Mouse (Mus musculus) hindbrain, embryonic 13.5 days (tissue): ENCODE results near the gene B3gnt2. TPM values are rescaled to one million over a fixed set of nuclear protein-coding genes. Genes with fewer than 3 reads are reported as not detected.

Experiments
- ATAC-seq: fragments of 200-750 bp; cut with Nextera tagmentation; 2 replicates; pipeline ENCODE4 v1.8.0; 2017; ENCODE audit warnings: moderate TSS enrichment; ENCODE audit not compliant: low FRiP score
- H3K27ac ChIP-seq: fragments of 300-500 bp; sonication (generic); 2 replicates; pipeline ENCODE4 v1.5.1; 2015; ENCODE audit warnings: inconsistent platforms, mild to moderate bottlenecking, moderate library complexity
- H3K27me3 ChIP-seq: fragments of 300-500 bp; sonication (generic); 2 replicates; pipeline ENCODE4 v1.6.1; 2015; ENCODE audit warnings: mild to moderate bottlenecking, inconsistent platforms
- H3K36me3 ChIP-seq: fragments of 300-500 bp; sonication (generic); 2 replicates; pipeline ENCODE4 v1.6.1; 2015; ENCODE audit warnings: mild to moderate bottlenecking, inconsistent platforms
- H3K4me1 ChIP-seq: fragments of 300-500 bp; sonication (generic); replicated peaks from 2 replicates; pipeline ENCODE4 v1.6.1; 2015; ENCODE audit warnings: inconsistent platforms
- H3K4me2 ChIP-seq: fragments of 300-500 bp; sonication (generic); 2 replicates; pipeline ENCODE4 v1.6.1; 2015; ENCODE audit warnings: inconsistent platforms, mild to moderate bottlenecking, moderate library complexity
- H3K4me3 ChIP-seq: fragments of 300-500 bp; sonication (generic); 2 replicates; pipeline ENCODE4 v1.5.1; 2015; ENCODE audit warnings: mild to moderate bottlenecking, inconsistent platforms
- H3K9ac ChIP-seq: fragments of 300-500 bp; sonication (generic); 2 replicates; pipeline ENCODE4 v1.6.1; 2015; ENCODE audit warnings: mild to moderate bottlenecking, inconsistent platforms
- H3K9me3 ChIP-seq: fragments of 300-500 bp; sonication (generic); 2 replicates; pipeline ENCODE4 v1.6.1; 2016; ENCODE audit warnings: inconsistent platforms
- WGBS: fragments of 180-500 bp; shearing (Covaris S2); methylation state at CpG from one replicate; pipeline ENCODE4 v1.1.7; 2015; 5-methylcytosine and 5-hydroxymethylcytosine counted together
- polyA plus RNA-seq: library from polyadenylated mRNA; unstranded; fragments of >200 nt; fragmentation: Nextera tagmentation; extraction: Ambion mirVana; gene quantifications from 2 replicates; pipeline ENCODE4 v1.2.1, GENCODE M21; 2015

Gene B3gnt2
- polyA plus RNA-seq, 1 experiment from 2014 or later = 1.5 TPM

DNA sequence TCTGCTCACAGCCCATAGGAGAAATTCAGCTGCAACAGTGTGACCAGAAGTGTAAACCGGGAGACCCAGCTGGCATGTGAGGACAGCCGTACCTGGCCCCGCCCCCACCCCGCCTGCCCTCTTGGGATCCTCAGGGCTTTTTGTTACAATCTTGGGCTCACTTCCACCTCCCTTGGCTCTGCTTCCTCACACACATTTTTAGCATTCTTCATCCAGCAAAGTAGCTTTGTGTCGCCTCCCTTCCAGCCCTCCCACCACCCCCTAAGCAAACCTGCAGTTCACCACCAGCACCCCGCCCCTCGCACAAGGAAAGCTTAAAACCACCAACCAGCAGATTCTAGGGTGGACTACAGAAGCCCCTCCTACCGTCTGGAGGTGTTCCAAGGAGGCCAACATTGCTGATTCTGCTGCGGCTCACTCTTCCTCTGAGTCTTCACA, 60.8 kb downstream of the B3gnt2 start:
- Histone ChIP-seq H3K27ac (no peak overlapping the region), H3K4me1 (peaks cover 7% of the 10 kb centered on the region), H3K4me3 (no peak overlapping the region), H3K9me3 (no peaks in the 10 kb centered on the region), H3K4me2 (no peak overlapping the region), H3K9ac (no peak overlapping the region), H3K36me3 (no peaks in the 10 kb centered on the region), H3K27me3 (no peaks in the 10 kb centered on the region)
- WGBS = 34% methylated on average over 9 of the region's 9 CpGs
- ATAC-seq = no peak

DNA sequence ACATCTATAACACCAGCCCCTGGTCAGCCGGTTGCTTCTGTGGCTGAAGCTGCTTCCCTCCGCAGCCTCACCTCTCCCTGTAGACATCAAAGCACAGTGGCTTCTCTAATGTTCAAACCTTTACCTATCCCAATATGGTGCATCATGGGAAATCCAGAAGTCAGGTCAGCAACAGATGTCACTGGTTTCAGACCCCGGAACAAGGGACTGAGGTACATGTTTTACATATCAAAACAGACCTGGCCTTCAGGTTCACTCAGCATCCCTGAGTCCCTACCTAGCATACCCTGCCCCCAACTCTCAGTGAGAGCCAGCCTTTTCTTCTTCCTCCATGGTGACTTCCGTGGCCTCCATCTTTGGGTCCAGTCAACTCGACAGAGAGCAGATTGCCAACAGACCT, 61.8 kb downstream of the B3gnt2 start:
- no peak overlapping the region for H3K4me2 ChIP-seq
- WGBS = 68% methylated on average over 5 of the region's 5 CpGs
- ATAC-seq = no peak
- no peaks in the 10 kb centered on the region for H3K36me3 ChIP-seq
- peaks cover 7% of the 10 kb centered on the region for H3K4me1 ChIP-seq
- H3K27me3 ChIP-seq = no peaks in the 10 kb centered on the region
- H3K4me3 ChIP-seq = no peak overlapping the region
- no peaks in the 10 kb centered on the region for H3K9me3 ChIP-seq
- no peak overlapping the region for H3K9ac ChIP-seq
- H3K27ac ChIP-seq = no peak overlapping the region

DNA sequence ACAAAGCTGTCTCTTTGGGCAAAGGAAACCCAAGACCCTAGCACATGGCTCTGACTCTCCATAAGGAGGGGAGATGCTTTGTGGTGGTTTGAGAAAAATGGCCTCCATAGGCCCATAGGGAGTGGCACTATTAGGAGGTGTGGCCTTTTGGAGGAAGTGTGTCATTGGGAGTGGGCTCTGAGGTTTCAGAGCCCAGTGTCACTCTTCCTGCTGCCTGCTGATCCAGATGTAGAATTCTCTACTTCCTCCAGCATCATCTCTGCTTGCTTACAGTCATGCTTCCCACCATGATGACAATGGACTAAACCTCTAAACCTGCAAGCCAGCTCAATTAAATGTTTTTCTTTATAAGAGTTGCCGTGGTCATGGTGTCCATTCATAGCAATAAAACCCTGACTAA, 66.0 kb downstream of the B3gnt2 start:
- Histone ChIP-seq H3K27me3 (no peaks in the 10 kb centered on the region), H3K9ac (no peak overlapping the region), H3K36me3 (no peaks in the 10 kb centered on the region), H3K27ac (no peak overlapping the region), H3K9me3 (no peaks in the 10 kb centered on the region; the same call in 1 of the 2 replicates), H3K4me2 (no peak overlapping the region), H3K4me3 (no peak overlapping the region), H3K4me1 (peaks cover 3% of the 10 kb centered on the region)
- WGBS = 89% methylated on average over 1 of the region's 1 CpGs
- ATAC-seq = no peak

DNA sequence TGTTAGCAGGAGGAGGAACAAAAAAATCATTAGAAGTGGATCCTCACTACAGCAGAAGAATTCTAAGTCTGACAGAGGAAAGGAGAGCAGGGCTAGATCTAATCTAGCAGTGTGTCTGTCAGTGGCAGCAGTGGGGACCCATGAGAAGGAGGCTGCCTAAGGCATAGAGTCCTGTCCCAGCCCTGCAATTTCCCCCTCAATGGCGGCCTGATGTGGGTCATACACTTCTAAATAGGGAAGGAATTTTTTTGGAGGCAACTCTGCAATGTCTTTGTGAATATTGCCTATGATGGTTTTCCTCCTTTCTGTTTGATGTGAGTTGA, 66.9 kb downstream of the B3gnt2 start:
- H3K36me3 ChIP-seq = no peaks in the 10 kb centered on the region
- no peaks in the 10 kb centered on the region for H3K27me3 ChIP-seq
- H3K9ac ChIP-seq = no peak overlapping the region
- H3K4me3 ChIP-seq = no peak overlapping the region
- H3K9me3 ChIP-seq = no peaks in the 10 kb centered on the region; the same call in 1 of the 2 replicates
- ATAC-seq = no peak
- 93% methylated on average over 1 of the region's 1 CpGs for WGBS
- no peaks in the 10 kb centered on the region for H3K4me1 ChIP-seq
- no peak overlapping the region for H3K4me2 ChIP-seq
- no peak overlapping the region for H3K27ac ChIP-seq

DNA sequence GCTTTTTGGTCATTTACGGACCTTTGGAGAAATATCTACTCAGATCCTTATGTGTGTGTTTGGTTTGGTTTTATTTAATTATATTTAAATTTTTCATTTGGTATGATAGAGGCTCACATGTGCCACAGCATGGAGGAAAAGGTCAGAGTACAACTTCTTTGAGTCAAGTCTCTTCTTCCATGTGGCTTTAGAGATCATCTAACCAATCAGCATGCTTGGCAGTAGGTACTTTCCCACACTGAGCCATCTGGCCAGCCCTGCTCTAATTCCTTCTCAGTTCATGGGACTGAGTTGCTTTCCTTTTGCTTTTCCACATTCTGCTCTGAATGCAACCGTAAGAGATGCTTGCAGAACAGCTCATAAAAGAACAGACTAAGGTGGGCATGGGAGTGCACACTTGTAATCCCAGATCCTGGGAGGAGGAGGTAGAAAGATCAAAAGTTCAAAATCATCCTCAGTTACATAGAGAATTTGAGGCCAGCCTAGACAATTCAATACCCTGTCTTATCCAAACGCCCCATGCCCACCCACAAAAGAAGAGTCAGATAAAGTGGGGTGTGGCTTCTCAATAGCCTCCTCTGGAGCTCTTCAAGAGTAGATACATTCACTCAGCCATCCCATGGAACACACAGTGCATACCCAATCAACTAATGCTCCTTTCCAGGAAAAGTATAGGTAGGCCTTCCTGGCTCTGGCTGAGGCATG, 67.4 kb downstream of the B3gnt2 start:
- no peak overlapping the region for H3K9ac ChIP-seq
- no peak for ATAC-seq
- no peak overlapping the region for H3K4me3 ChIP-seq
- H3K27me3 ChIP-seq = no peaks in the 10 kb centered on the region
- no peak overlapping the region for H3K4me2 ChIP-seq
- no peaks in the 10 kb centered on the region for H3K4me1 ChIP-seq
- WGBS = 84% methylated on average over 3 of the region's 3 CpGs
- no peak overlapping the region for H3K27ac ChIP-seq
- no peaks in the 10 kb centered on the region for H3K36me3 ChIP-seq
- no peaks in the 10 kb centered on the region; the same call in 1 of the 2 replicates for H3K9me3 ChIP-seq

DNA sequence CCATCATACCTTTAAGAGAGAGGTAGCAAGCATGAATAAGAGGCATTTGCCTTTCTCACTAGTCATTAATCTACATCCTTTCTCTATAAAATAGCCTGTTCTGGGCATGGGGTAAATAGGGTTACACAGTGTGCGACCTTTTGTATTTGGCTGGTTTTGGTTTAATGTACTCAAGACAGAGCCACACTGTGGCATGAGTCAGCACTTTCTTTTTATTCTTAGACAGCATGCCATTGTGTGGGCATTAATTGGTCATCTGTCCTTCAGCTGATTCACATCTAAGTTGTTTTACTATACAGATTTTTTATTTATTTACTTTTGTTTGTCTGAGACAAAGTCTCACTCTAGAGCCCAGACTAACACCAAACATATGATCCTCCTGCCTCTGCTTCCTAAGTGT, 68.6 kb downstream of the B3gnt2 start:
- no peak overlapping the region for H3K27ac ChIP-seq
- H3K4me2 ChIP-seq = no peak overlapping the region
- no peak for ATAC-seq
- no peak overlapping the region for H3K4me3 ChIP-seq
- H3K27me3 ChIP-seq = no peaks in the 10 kb centered on the region
- no peaks in the 10 kb centered on the region for H3K36me3 ChIP-seq
- no peaks in the 10 kb centered on the region for H3K4me1 ChIP-seq
- H3K9ac ChIP-seq = no peak overlapping the region
- H3K9me3 ChIP-seq = no peaks in the 10 kb centered on the region; the same call in 1 of the 2 replicates
- WGBS = 95% methylated on average over 1 of the region's 1 CpGs

DNA sequence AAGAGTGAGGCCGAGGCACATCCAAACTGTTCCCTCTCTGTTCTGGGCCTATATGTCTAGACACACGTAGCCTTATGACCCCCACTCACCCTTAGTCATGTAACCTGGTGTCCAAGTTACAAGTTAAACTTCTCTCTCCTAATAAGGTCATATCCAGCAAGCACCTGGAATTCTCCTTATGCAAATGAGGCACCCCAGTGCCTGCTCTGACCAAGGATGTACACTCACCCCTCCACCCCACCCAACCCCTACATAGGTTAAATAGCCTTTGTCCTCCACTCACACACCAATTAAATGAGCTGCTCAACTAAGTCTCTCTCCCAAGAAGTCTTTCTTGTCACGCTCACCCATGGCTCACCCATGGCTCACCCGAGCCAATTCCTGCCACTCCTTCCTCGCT, 69.0 kb downstream of the B3gnt2 start:
- Histone ChIP-seq H3K27ac (no peak overlapping the region), H3K36me3 (no peaks in the 10 kb centered on the region), H3K4me3 (no peak overlapping the region), H3K27me3 (no peaks in the 10 kb centered on the region), H3K4me1 (no peaks in the 10 kb centered on the region), H3K9ac (no peak overlapping the region), H3K4me2 (no peak overlapping the region), H3K9me3 (no peaks in the 10 kb centered on the region; the same call in 1 of the 2 replicates)
- WGBS = 87% methylated on average over 5 of the region's 5 CpGs
- no peak for ATAC-seq

DNA sequence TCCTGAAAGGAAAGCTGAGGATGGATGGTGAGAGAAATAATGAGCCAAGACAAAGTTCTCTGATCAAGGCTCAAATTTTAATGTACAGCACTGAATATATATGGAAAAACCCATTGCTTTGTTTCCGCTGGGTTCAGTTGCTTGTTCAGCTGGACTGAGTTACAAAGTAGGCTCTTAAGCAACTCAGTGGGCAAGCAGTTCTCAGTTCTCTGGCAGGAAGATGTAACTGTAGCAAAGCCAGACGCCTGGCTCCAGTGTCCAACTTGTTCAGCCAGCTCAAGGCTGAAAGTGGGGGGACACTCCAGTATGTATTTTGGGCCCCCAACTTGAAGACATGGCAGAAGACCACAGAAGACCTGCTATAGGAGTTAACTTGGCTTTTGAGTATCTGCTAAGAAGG, 72.9 kb downstream of the B3gnt2 start:
- H3K4me2 ChIP-seq = no peak overlapping the region
- 86% methylated on average over 2 of the region's 2 CpGs for WGBS
- no peak overlapping the region for H3K4me3 ChIP-seq

DNA sequence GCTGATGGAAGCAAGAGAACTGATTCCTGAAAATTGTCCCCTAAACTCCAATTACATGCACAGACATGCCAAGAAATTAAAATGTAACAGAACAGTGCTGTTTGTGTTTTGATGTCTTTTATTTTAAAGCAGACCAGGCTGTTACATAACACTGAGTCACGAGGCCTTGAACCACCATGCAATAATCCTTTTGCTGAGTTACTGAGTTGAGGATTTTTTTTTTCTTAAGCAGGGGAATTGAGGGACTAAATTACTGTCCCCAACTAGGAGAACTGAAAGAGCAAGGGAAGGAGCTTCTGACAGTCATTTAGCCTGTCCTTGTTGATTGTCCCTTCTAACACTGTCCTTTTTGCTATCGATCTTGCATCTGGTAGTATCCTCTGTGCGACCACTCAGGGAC, 76.3 kb downstream of the B3gnt2 start:
- Histone ChIP-seq H3K4me2 (no peak overlapping the region), H3K36me3 (no peaks in the 10 kb centered on the region), H3K27ac (no peak overlapping the region), H3K9ac (no peak overlapping the region), H3K9me3 (no peaks in the 10 kb centered on the region), H3K4me1 (no peaks in the 10 kb centered on the region), H3K27me3 (no peaks in the 10 kb centered on the region), H3K4me3 (no peak overlapping the region)
- ATAC-seq = no peak
- WGBS = 95% methylated on average over 3 of the region's 3 CpGs

More for the DNA sequence above, 72.9 kb downstream of the B3gnt2 start:
- Histone ChIP-seq H3K36me3 (no peaks in the 10 kb centered on the region), H3K27me3 (no peaks in the 10 kb centered on the region), H3K9me3 (no peaks in the 10 kb centered on the region; the same call in 1 of the 2 replicates), H3K27ac (no peak overlapping the region), H3K4me1 (no peaks in the 10 kb centered on the region), H3K9ac (no peak overlapping the region)
- no peak for ATAC-seq

DNA sequence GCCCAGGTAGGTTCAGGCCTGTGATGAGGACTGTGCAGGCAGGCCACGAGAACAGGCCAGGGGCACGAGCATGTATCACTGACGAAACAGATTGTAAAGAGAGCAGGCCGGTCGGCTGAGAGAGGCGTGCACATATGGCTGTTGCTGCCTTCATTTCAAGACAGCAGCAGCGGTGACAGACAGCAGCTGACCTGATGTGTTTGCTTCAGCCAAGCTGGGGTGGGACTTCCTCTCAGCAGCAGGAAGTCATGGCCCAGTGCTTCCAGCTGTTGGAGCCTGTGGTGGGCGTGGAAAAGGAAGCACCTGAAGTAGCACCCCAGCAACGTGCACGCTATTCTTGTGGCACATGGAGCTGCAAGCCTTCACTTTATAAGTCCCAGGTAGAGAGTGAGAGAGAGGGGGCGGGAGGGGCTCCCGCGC, 78.0 kb downstream of the B3gnt2 start:
- WGBS = 77% methylated on average over 13 of the region's 13 CpGs

DNA sequence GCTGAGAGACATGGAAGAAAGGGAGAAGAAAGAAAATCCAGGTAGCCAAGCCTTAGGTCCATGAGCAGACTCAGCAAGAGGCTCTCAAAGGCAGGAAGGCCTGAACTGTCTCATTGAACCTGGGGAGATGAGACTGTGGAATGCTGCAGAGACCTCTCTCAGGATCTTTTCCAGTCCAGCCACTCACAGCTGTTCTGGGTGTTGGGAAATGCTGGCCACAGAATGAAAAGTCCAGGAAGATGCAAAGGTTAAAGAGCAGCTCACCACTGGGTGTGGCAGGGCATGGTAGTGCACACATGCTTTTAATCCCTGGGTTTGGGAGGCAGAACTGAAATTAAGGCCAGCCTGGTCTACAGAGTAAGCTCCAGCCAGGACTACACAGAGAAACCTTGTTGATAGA, 79.6 kb downstream of the B3gnt2 start:
- no peak overlapping the region for H3K27ac ChIP-seq
- H3K9me3 ChIP-seq = no peaks in the 10 kb centered on the region
- no peak overlapping the region for H3K4me2 ChIP-seq
- no peaks in the 10 kb centered on the region for H3K4me1 ChIP-seq
- no peaks in the 10 kb centered on the region for H3K27me3 ChIP-seq
- H3K9ac ChIP-seq = no peak overlapping the region
- H3K36me3 ChIP-seq = no peaks in the 10 kb centered on the region
- H3K4me3 ChIP-seq = no peak overlapping the region
- no peak for ATAC-seq

More for the DNA sequence above, 78.0 kb downstream of the B3gnt2 start:
- no peaks in the 10 kb centered on the region for H3K27me3 ChIP-seq
- no peak overlapping the region for H3K27ac ChIP-seq
- H3K4me3 ChIP-seq = no peak overlapping the region
- no peak for ATAC-seq
- H3K36me3 ChIP-seq = no peaks in the 10 kb centered on the region
- H3K4me2 ChIP-seq = no peak overlapping the region
- no peak overlapping the region for H3K9ac ChIP-seq
- no peaks in the 10 kb centered on the region for H3K4me1 ChIP-seq
- no peaks in the 10 kb centered on the region for H3K9me3 ChIP-seq

DNA sequence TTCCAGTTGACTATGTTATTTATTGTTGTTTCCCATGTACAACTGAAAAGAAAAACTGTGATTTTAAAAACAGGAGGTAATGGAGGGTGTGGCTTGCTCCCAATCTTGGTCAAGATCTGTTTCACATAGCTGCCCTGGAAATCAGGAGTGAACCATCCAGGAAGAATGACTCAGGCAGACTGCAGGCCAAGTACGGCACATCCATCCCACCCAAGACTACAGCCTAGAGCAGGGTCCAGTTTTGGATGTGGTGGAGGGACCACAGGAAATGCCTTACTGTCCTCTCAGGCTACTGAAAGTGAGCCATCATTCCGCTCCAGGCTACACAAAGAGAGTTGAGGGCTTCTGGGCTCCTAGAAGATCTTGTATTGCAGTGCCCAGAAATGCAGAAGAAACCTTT, 80.0 kb downstream of the B3gnt2 start:
- Histone ChIP-seq H3K36me3 (no peaks in the 10 kb centered on the region), H3K4me1 (no peaks in the 10 kb centered on the region), H3K27me3 (no peaks in the 10 kb centered on the region), H3K4me2 (no peak overlapping the region), H3K9ac (no peak overlapping the region), H3K4me3 (no peak overlapping the region), H3K27ac (no peak overlapping the region), H3K9me3 (no peaks in the 10 kb centered on the region)
- 90% methylated on average over 2 of the region's 2 CpGs for WGBS
- ATAC-seq = no peak

DNA sequence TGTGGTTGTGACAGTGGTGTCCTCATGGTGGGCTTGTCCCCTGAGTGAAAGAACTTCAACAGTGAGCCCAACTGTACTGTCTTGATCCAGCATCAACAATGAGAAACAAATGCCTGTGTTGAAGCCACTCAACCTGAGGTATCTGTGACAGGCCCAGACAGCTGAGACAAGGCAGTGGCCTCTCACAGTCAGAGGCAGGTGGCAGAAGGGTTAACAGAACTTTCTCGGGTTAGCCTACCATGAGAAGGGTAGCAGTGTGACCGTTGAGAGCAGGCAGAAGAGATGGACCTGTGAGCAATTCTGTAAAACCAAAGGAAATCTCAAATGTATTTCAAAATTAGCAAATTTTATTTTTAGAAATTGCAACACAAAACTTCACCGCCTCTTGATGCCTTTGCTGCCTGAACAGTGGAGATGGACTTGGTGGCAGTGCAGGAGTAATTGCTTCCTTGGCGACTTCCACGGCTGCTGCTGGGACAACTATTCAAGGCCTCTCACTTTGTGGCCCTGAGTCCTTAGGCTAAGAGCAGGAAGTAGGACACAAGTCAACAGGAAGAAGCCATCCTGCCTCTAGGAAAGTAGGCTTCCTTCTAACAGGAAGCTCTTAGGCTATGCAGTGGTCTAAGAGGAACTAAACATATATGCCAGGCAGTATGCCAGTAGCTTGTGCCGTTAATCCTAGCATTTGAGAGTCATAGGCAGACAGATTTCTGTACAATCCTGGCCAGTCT, 80.8 kb downstream of the B3gnt2 start:
- H3K9ac ChIP-seq = no peak overlapping the region
- no peaks in the 10 kb centered on the region for H3K27me3 ChIP-seq
- no peaks in the 10 kb centered on the region for H3K4me1 ChIP-seq
- H3K36me3 ChIP-seq = no peaks in the 10 kb centered on the region
- H3K9me3 ChIP-seq = no peaks in the 10 kb centered on the region
- ATAC-seq = no peak
- WGBS = 86% methylated on average over 6 of the region's 6 CpGs
- no peak overlapping the region for H3K4me3 ChIP-seq
- H3K27ac ChIP-seq = no peak overlapping the region
- H3K4me2 ChIP-seq = no peak overlapping the region
